Mouse (Mus musculus) left cerebral cortex, postnatal 36 days (tissue): ENCODE results near the gene Ralbp1. TPM values are rescaled to one million over a fixed set of nuclear protein-coding genes. Genes with fewer than 3 reads are reported as not detected.

Experiments used
- DNase-seq, 2 experiments: peaks; one replicate each; pipeline ENCODE4 v3.0.0; 2021 to 2022; ENCODE audit warnings: low spot score in 2 of 2, mixed read lengths in 1 of 2
- intact Hi-C: fragments of 180-260 bp; cut with DNase I; formaldehyde crosslinking; loops from one replicate; pipeline ENCODE4 v1.15.1; 2025
- total RNA-seq, 2 experiments: library from RNA; stranded (reverse); gene quantifications; 2 replicates each; pipeline ENCODE4 v1.2.3; 2021

Ralbp1 gene
- total RNA-seq, 2 experiments from 2014 or later, result 62.1 to 64.0 TPM

DNA sequence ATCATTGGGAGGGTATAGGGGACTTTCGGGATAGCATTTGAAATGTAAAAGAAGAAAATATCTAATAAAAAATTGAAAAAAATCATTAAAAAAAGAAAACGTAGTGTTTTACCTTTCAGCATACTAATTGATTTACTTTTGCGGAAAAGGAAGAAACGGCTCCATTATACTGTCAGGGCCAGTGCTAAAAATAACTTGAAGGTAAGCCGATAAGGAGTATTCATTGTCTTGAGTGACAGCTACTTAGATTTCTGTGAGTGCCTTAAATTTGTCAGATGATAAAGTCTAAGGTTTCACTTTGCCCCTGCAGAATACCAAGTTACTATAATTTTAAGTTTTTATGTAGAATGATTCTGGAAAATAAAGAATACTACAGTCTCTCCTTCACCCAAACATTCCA, 65.4 kb downstream of the Ralbp1 start:
- intact Hi-C loops, result no loop called here
- DNase-seq, result no peak

DNA sequence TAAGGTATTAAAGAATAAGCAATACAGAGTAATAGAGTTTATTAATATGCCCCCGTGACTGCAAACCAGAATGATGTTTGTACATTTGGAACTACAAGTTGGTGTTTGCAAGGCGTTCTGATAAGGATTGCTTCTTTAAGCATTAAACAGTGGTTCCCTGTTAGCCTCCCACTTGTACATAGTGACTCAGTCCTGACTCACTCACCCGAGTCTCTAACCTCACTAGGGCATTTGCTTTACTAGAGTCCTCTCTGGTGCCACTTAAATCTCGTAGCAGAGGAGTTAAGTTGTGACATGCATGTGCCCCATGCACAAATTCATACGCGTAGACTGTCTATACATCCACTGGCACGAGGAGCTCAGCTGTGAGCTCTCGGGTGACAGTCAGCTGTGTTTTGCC, 71.8 kb downstream of the Ralbp1 start:
- intact Hi-C loops, result no loop called here

DNA sequence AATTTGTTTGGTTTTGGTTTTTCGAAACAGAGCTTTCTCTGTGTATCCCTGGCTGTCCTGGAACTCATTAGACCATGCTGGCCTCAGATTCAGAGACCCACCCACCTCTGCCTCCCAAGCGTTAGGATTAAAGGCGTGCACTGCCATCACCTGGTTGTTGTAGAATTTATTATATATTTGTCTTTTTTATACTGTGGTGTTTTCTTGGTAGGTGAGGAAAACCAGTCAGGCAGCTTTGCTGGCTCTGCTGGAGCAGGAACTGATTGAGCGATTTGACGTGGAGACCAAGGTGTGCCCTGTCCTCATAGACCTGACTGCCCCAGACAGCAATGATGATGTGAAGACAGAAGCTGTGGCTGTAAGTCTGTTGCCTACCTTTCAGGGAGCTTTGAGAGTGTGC, 74.6 kb downstream of the Ralbp1 start:
- intact Hi-C loops, result no loop called here
- no peak for DNase-seq

More for the DNA sequence above, 71.8 kb downstream of the Ralbp1 start:
- DNase-seq, result no peak

DNA sequence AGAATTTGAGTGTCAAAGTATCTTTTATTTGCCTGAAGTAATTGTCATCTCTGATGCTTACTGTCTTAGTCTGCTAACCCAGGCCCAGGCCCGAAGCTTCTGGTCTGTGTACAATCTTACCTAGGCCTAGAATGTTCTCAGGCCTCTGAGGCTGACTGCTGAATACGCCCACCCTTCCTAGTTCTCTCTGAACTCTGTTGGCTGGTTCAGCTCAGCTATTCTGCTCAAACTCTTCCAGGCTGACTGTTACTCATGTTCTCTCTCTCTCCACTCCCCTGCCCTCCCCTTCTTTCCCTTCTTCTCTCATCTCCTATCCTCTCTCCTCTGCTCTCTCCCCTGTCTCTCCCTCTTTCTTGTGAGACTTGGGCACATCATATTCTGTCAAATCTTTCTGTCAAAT, 79.2 kb downstream of the Ralbp1 start:
- no peak for DNase-seq
- intact Hi-C loops, result no loop called here

DNA sequence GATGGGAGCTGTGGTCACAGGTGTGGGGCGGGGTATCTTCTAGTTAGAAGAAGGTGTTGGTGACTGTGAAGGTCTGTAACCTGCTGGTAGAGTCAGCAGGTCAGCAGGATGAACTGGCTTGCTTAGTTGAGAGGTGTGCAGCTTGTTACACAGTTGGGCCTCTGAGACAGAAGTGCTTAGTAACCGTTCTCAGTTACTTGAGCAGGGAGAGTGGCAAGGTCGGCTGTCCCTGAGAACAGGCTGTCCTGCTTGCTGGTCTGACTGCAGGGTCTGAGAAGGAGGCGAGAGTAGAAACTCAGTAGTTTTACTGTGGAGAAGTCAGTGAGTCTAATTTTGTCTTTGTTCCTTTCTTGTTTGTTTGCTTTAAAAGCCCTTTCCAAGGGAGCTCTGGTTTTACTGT, 79.6 kb downstream of the Ralbp1 start:
- intact Hi-C loops, result no loop called here
- DNase-seq, result no peak

DNA sequence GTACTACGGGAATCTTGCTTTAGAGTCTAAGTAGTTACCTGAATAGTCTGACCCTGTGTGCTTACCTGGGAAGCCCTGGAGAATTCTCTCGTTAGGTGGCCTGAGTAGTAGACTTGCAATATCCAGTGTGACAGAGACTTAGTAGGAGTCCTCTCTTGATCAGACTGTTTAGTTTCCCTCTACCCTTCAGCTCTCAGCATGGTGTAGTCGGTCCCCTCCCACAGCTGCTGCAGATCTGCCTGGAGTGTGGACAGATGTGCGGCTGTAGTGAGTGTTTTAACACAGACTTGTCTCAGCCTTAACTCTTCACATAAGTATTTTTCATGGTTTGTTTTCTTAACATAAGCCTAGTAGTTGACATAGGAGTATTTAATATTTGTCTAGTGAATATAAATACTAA, 83.6 kb downstream of the Ralbp1 start:
- intact Hi-C loops, result no loop called here

DNA sequence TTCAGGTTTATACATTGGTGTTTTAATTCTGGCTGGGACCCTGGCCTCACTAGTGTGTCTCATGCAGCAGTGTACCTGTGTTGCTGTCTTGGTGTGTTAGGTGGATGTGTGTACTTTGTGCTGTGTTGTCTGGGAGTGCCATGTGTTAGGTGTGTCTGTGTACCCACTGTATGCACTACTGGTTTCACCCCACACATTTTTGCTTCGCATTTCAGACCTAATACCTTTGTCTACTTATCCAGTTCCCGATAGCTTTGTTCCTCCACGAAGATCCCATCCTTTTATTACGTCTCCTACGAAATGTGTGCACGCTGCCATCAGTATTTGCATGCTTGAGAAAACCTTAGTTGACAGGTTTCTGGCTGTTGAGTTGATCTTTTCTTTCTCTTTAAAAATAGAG, 85.1 kb downstream of the Ralbp1 start:
- no peak for DNase-seq
- intact Hi-C loops, result no loop called here

More for the DNA sequence above, 83.6 kb downstream of the Ralbp1 start:
- DNase-seq, result no peak

DNA sequence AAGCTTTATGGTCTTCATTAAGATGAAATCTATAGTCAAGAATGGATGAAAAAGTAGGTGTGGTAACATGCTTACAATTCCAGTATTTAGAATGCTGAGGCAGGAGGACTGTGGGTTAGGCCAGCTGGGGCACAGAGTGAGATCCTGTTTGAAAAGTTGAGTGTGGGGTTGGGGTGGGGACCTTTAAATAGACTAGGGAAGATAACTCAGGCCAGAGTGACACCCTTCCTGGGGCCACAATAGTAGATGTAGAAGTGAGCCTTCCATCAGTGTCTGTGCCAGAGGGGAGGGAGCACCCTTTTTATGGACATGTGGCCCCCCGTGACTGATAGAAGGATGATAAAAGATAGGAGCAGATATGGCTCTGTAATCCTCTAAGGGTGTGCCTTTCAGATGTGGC, 86.2 kb downstream of the Ralbp1 start:
- intact Hi-C loops, result no loop called here
- DNase-seq, result no peak

DNA sequence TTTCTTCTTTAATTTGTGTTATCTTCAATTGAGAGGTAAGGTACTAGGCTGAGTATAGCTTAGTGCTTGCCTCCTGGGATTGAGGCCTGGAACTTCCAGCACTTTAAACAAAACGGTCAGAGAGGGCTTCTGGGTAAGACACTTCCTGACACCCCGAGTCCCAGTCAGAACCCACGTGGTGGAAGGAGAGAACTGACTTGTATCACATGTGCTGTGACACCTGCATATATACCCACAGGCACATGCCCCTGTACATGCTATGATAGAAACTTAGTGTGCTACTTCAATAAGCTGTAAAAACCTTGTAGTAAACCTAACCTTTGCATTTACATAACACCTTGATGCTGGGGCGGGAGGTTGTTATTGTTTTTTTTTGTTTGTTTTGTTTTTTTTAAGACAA, 87.2 kb downstream of the Ralbp1 start:
- intact Hi-C loops, result no loop called here
- no peak for DNase-seq

Other genes with a start within 250 kb of the Ralbp1 start
- under 1 TPM in 1 of 2 experiments, not detected in 1; 0.30 TPM for gene Txndc2, start 243.6 kb downstream of the Ralbp1 start, total RNA-seq
- gene Rab31, start 113.0 kb downstream of the Ralbp1 start, total RNA-seq, result 10 to 100 TPM; 62.7 to 65.7 TPM
- gene Ppp4r1, start 103.2 kb downstream of the Ralbp1 start, total RNA-seq, result 10 to 100 TPM; 37.4 to 64.8 TPM
- gene Twsg1, start 65.4 kb upstream of the Ralbp1 start, total RNA-seq, result 10 to 100 TPM; 23.4 to 24.5 TPM
- 100 to 1,000 TPM; 217 to 219 TPM for gene Ankrd12, start 191.3 kb upstream of the Ralbp1 start, total RNA-seq
- 100 to 1,000 TPM; 224 to 227 TPM for gene Ndufv2, start 215.8 kb upstream of the Ralbp1 start, total RNA-seq
- gene Washc1, start 225.7 kb upstream of the Ralbp1 start, total RNA-seq, result 10 to 100 TPM; 43.3 to 44.5 TPM
- 1 to 10 TPM; 1.2 to 1.9 TPM for gene Ddx11, start 237.7 kb upstream of the Ralbp1 start, total RNA-seq